Mouse (Mus musculus) lung, adult 18-20 months (tissue): ENCODE results near the gene Mex3d.
A peak's percentile ranks its signal among the peaks of the same experiment; 100 is the strongest.
"Not testable (repeated sequence)": the region's sequence is repeated elsewhere in the genome, so short reads cannot be mapped to it uniquely, and the experiment has no call there.

Experiments used
- DNase-seq, 2 experiments: peaks; one replicate each; pipeline ENCODE4 v3.0.0; 2022; ENCODE audit warnings: mixed read lengths in 2 of 2

Gene Mex3d

GRCm38 (mm10) chr10:80355431-80355830, 32.0 kb downstream of the Mex3d start:
- DNase-seq: no peak

GRCm38 (mm10) chr10:80352727-80353126, 34.7 kb downstream of the Mex3d start:
- no peak for DNase-seq

- no peak for DNase-seq
Measured at GRCm38 (mm10) chr10:80351896-80352295, 35.6 kb downstream of the Mex3d start.

GRCm38 (mm10) chr10:80350292-80350691, 37.2 kb downstream of the Mex3d start:
- DNase-seq: peak; percentile 81 to 83

GRCm38 (mm10) chr10:80348981-80349380, 38.5 kb downstream of the Mex3d start:
- peak in 1 of 2 experiments; percentile 35 for DNase-seq

- peak; percentile 67 to 77 for DNase-seq
Measured at GRCm38 (mm10) chr10:80348244-80348781, 39.1 kb downstream of the Mex3d start, which contains the start of gene Adamtsl5. Gene Adamtsl5, minus strand, starts transcription at chr10:80348412.

- peak; percentile 65 to 66 for DNase-seq
Measured at GRCm38 (mm10) chr10:80347514-80347967, 39.9 kb downstream of the Mex3d start.

GRCm38 (mm10) chr10:80345929-80346328, 41.5 kb downstream of the Mex3d start:
- not testable (repeated sequence) for DNase-seq

GRCm38 (mm10) chr10:80345122-80345521, 42.3 kb downstream of the Mex3d start:
- peak; percentile 70 to 76 for DNase-seq

- DNase-seq: peak; percentile 57 to 62
Measured at GRCm38 (mm10) chr10:80344131-80344661, 43.3 kb downstream of the Mex3d start.

- no peak for DNase-seq
Measured at GRCm38 (mm10) chr10:80343425-80343895, 44.0 kb downstream of the Mex3d start.

GRCm38 (mm10) chr10:80342749-80343424, 44.6 kb downstream of the Mex3d start:
- peak; percentile 56 to 74 for DNase-seq

GRCm38 (mm10) chr10:80342305-80342748, 45.1 kb downstream of the Mex3d start:
- no peak for DNase-seq

- DNase-seq: no peak
Measured at GRCm38 (mm10) chr10:80341491-80342304, 45.8 kb downstream of the Mex3d start.

GRCm38 (mm10) chr10:80341026-80341425, 46.4 kb downstream of the Mex3d start:
- DNase-seq: no peak

- peak; percentile 82 for DNase-seq
Measured at GRCm38 (mm10) chr10:80339941-80340750, 47.3 kb downstream of the Mex3d start.

GRCm38 (mm10) chr10:80336263-80336662, 51.2 kb downstream of the Mex3d start:
- no peak for DNase-seq

GRCm38 (mm10) chr10:80332525-80332989, 54.9 kb downstream of the Mex3d start:
- no peak for DNase-seq

- peak in 1 of 2 experiments; percentile 49 for DNase-seq
Measured at GRCm38 (mm10) chr10:80331636-80332524, 55.6 kb downstream of the Mex3d start.

GRCm38 (mm10) chr10:80330888-80331287, 56.6 kb downstream of the Mex3d start:
- DNase-seq: peak; percentile 57 to 66
